17 mouse cellular contexts compared by ENCODE assay signal in the genomic region with DNA sequence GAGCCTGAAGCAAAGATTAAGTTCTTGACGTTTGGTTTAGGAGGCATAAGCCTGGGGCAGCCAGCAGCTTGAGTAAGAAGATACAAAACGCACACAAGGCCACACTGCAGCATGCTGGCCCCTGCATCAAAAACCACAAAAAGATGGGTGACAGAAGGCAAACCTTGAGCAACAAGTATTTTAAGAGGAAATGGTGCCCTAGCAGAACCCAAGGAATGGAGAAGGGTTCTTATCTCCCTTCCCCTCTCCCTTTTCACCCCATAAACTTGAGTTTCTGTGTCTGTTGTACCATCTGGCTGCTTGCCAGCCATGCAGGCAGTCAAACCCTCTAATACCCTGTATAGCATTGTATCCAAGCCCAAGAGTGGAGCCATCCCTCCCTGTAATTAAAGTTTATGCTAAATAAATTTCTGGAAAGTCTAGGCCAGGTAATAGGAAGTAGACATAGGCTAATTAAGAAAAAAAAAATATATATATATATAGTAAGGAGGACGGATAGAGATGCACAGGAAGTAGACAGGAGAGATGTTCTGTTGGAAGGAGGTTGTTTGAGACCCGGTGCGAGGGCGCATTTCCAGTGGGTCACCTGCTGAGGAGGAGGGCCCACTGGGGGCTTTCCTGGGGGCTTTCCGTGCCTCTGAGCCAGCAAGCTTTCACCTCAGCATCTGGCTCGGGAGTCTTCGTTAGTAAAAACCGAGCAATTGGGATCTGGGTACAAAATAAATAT. TPM values are rescaled to one million over a fixed set of nuclear protein-coding genes. Genes with fewer than 3 reads are reported as not detected.
DNase-seq lines count a peak whose midpoint lies in the region; ATAC-seq lines count a peak whose summit lies in the region.
"Had no signal": no experiment of that assay in that cellular context is flagged by ENCODE, and none has a peak within 500 bp of the region (broad histone marks: within the 10 kb centered on the region; RNA-seq: fewer than 3 reads in every experiment).

No protein-coding gene starts in this region.

- no peaks in the 10 kb centered on the region for H3K36me3 ChIP-seq in heart, embryonic 13.5 days
- H3K36me3 ChIP-seq in midbrain, embryonic 14.5 days (ENCODE audit: control insufficient read depth, insufficient read depth, low read length), result no peaks in the 10 kb centered on the region
- no peaks in the 10 kb centered on the region for H3K36me3 ChIP-seq in midbrain, embryonic 13.5 days
- no peaks in the 10 kb centered on the region for H3K36me3 ChIP-seq in kidney, embryonic 14.5 days (ENCODE audit: control insufficient read depth, insufficient read depth, low read length)
- H3K36me3 ChIP-seq: hindbrain, embryonic 12.5 days had no signal

- no peak overlapping the region for H3K4me3 ChIP-seq in heart, embryonic 13.5 days
- H3K4me3 ChIP-seq in midbrain, embryonic 14.5 days (replicated peaks; ENCODE audit: low read depth, low read length), result no peak overlapping the region
- H3K4me3 ChIP-seq in midbrain, embryonic 13.5 days (replicated peaks), result no peak overlapping the region
- H3K4me3 ChIP-seq in kidney, embryonic 14.5 days (ENCODE audit: low read length), result no peak overlapping the region
- H3K4me3 ChIP-seq: hindbrain, embryonic 12.5 days had no signal

- H3K4me1 ChIP-seq in heart, embryonic 13.5 days, result peaks cover 12% of the 10 kb centered on the region
- H3K4me1 ChIP-seq in midbrain, embryonic 14.5 days (ENCODE audit: control insufficient read depth, insufficient read depth, low read length), result no peaks in the 10 kb centered on the region
- no peaks in the 10 kb centered on the region for H3K4me1 ChIP-seq in midbrain, embryonic 13.5 days (replicated peaks)
- H3K4me1 ChIP-seq in kidney, embryonic 14.5 days (ENCODE audit: control insufficient read depth, insufficient read depth, low read length), result 0 out of 2 replicates have a peak, but pooled peaks cover 6% of the 10 kb centered on the region

- 35% methylated on average over 10 of the region's 10 CpGs for WGBS in heart, embryonic 13.5 days
- 58% methylated on average over 10 of the region's 10 CpGs for WGBS in midbrain, embryonic 14.5 days
- WGBS in midbrain, embryonic 13.5 days, result 64% methylated on average over 10 of the region's 10 CpGs
- 46% methylated on average over 10 of the region's 10 CpGs for WGBS in kidney, embryonic 14.5 days

- H3K27ac ChIP-seq in heart, embryonic 13.5 days (replicated peaks), result peak overlapping the region; percentile 10; the same call in 1 of the 2 replicates
- no peak overlapping the region for H3K27ac ChIP-seq in midbrain, embryonic 14.5 days (replicated peaks; ENCODE audit: low read depth, low read length)
- no peak overlapping the region for H3K27ac ChIP-seq in midbrain, embryonic 13.5 days
- H3K27ac ChIP-seq in kidney, embryonic 14.5 days (ENCODE audit: low read depth, low read length), result no peak overlapping the region; the same call in 1 of the 2 replicates
- H3K27ac ChIP-seq: hindbrain, embryonic 12.5 days had no signal

- H3K9me3 ChIP-seq in heart, embryonic 13.5 days, result no peaks in the 10 kb centered on the region
- no peaks in the 10 kb centered on the region for H3K9me3 ChIP-seq in midbrain, embryonic 14.5 days (ENCODE audit: control insufficient read depth, low read length)
- H3K9me3 ChIP-seq in midbrain, embryonic 13.5 days, result no peaks in the 10 kb centered on the region
- H3K9me3 ChIP-seq in kidney, embryonic 14.5 days (ENCODE audit: control insufficient read depth, low read length), result no peaks in the 10 kb centered on the region
- H3K9me3 ChIP-seq: hindbrain, embryonic 12.5 days had no signal

- DNase-seq in heart, adult 9 months (ENCODE audit: low spot score in 2 of 2), result no peak
- peak; percentile 51 for DNase-seq in midbrain, embryonic 14.5 days
- peak; percentile 23 for DNase-seq in MN1 (ENCODE audit: low spot score)
- DNase-seq in layer of hippocampus, postnatal 36 days, result no peak
- DNase-seq: kidney, postnatal 36 days; thymus, postnatal 36 days had no signal

- H3K4me2 ChIP-seq in heart, embryonic 13.5 days, result peak overlapping the region; percentile 12; the same call in 1 of the 2 replicates
- no peak overlapping the region for H3K4me2 ChIP-seq in midbrain, embryonic 14.5 days (ENCODE audit: low read length)
- H3K4me2 ChIP-seq in midbrain, embryonic 13.5 days (replicated peaks), result no peak overlapping the region
- no peak overlapping the region for H3K4me2 ChIP-seq in kidney, embryonic 14.5 days (replicated peaks; ENCODE audit: low read depth, low read length)
- H3K4me2 ChIP-seq: hindbrain, embryonic 12.5 days had no signal

- ATAC-seq in heart, embryonic 13.5 days (ENCODE audit: extremely low read depth, insufficient number of reproducible peaks, low FRiP score, low TSS enrichment), result no peak
- ATAC-seq in midbrain, embryonic 14.5 days (ENCODE audit: low FRiP score, low TSS enrichment), result no peak
- ATAC-seq in midbrain, embryonic 13.5 days, result no peak
- peak; percentile 63 for ATAC-seq in megakaryocyte-erythroid progenitor cell, adult 5-6 weeks (replicated peaks; ENCODE audit: low FRiP score, low TSS enrichment, poor library complexity, severe bottlenecking)
- no peak for ATAC-seq in kidney, embryonic 14.5 days (ENCODE audit: low FRiP score, low TSS enrichment)
- ATAC-seq: lung, postnatal 0 days had no signal

- no peaks in the 10 kb centered on the region for H3K27me3 ChIP-seq in heart, embryonic 13.5 days (replicated peaks)
- no peaks in the 10 kb centered on the region for H3K27me3 ChIP-seq in midbrain, embryonic 14.5 days (ENCODE audit: control insufficient read depth, insufficient read depth, low read length)
- no peaks in the 10 kb centered on the region for H3K27me3 ChIP-seq in midbrain, embryonic 13.5 days
- no peaks in the 10 kb centered on the region for H3K27me3 ChIP-seq in kidney, embryonic 14.5 days (ENCODE audit: control insufficient read depth, insufficient read depth, low read length)
- H3K27me3 ChIP-seq: hindbrain, embryonic 12.5 days had no signal

- H3K9ac ChIP-seq in heart, embryonic 13.5 days, result no peak overlapping the region
- no peak overlapping the region for H3K9ac ChIP-seq in midbrain, embryonic 14.5 days (replicated peaks; ENCODE audit: low read length)
- H3K9ac ChIP-seq in midbrain, embryonic 13.5 days (replicated peaks), result no peak overlapping the region
- no peak overlapping the region for H3K9ac ChIP-seq in kidney, embryonic 14.5 days (ENCODE audit: low read depth, low read length)
- H3K9ac ChIP-seq: hindbrain, embryonic 12.5 days had no signal

RNA-seq across cellular contexts. Expression of a gene that starts 16.0 kb away (rescaled TPM):
- not detected in 2 replicates for polyA plus RNA-seq in heart, embryonic 13.5 days (2015; fragmentation: Nextera tagmentation; extraction: Ambion mirVana)
- polyA plus RNA-seq in midbrain, embryonic 14.5 days (2014; fragmentation: Nextera tagmentation; extraction: Ambion mirVana), result not detected in 2 replicates
- not detected in 2 replicates for polyA plus RNA-seq in midbrain, embryonic 13.5 days (2015; fragmentation: Nextera tagmentation; extraction: Ambion mirVana)
- total RNA-seq in megakaryocyte-erythroid progenitor cell, adult 5-6 weeks (2014; fragmentation: Nextera tagmentation), result not detected in 2 replicates
- total RNA-seq in megakaryocyte-erythroid progenitor cell, adult 5-6 weeks (2017), result not detected in 2 replicates
- not detected for total RNA-seq in layer of hippocampus, postnatal 36 days (2021)
- 0.24 and 0.92 TPM in 2 replicates for polyA plus RNA-seq in kidney, embryonic 14.5 days (2014; fragmentation: Nextera tagmentation; extraction: Ambion mirVana)
- total RNA-seq: gastrocnemius, adult 8-10 months; left cerebral cortex, postnatal 36 days; monocyte, adult 5-6 weeks had no signal
- polyA plus RNA-seq: cortical plate, adult 2 months; hindbrain, embryonic 12.5 days; small intestine, adult 2 months had no signal

Comparison
In these comparisons a context has a peak if more than half of its experiments do, and no peak if none do; other contexts are left out.
1. DNase-seq: peak in midbrain, embryonic 14.5 days (single experiment) and MN1 (single experiment); none in heart, adult 9 months (0 of 2) and layer of hippocampus, postnatal 36 days (0 of 2).